Mouse (Mus musculus) hindbrain, embryonic 16.5 days (tissue): ENCODE results near the gene Psmc2. TPM values are rescaled to one million over a fixed set of nuclear protein-coding genes. Genes with fewer than 3 reads are reported as not detected.

ENCODE experiments used
- ATAC-seq: fragments of 200-750 bp; cut with Nextera tagmentation; 2 replicates; pipeline ENCODE4 v1.8.0; 2017; ENCODE audit warnings: moderate TSS enrichment, moderate library complexity
- H3K27ac ChIP-seq: fragments of 300-500 bp; sonication (generic); 2 replicates; pipeline ENCODE4 v1.5.1; 2014; ENCODE audit warnings: low read depth, mild to moderate bottlenecking, control low read depth, low read length, moderate library complexity
- H3K27me3 ChIP-seq: fragments of 300-500 bp; sonication (generic); replicated peaks from 2 replicates; pipeline ENCODE4 v1.6.1; 2014; ENCODE audit warnings: low read length; ENCODE audit not compliant: control insufficient read depth, insufficient read depth
- H3K36me3 ChIP-seq: fragments of 300-500 bp; sonication (generic); 2 replicates; pipeline ENCODE4 v1.6.1; 2014; ENCODE audit warnings: mild to moderate bottlenecking, low read length, moderate library complexity, mixed read lengths; ENCODE audit not compliant: control insufficient read depth, insufficient read depth
- H3K4me1 ChIP-seq: fragments of 300-500 bp; sonication (generic); 2 replicates; pipeline ENCODE4 v1.6.1; 2014; ENCODE audit warnings: low read depth, low read length; ENCODE audit not compliant: control insufficient read depth, insufficient read depth
- H3K4me2 ChIP-seq: fragments of 300-500 bp; sonication (generic); 2 replicates; pipeline ENCODE4 v1.6.1; 2014; ENCODE audit warnings: mild to moderate bottlenecking, low read length, control low read depth, moderate library complexity
- H3K4me3 ChIP-seq: fragments of 300-500 bp; sonication (generic); 2 replicates; pipeline ENCODE4 v1.5.1; 2014; ENCODE audit warnings: mild to moderate bottlenecking, low read length, control low read depth, moderate library complexity
- H3K9ac ChIP-seq: fragments of 300-500 bp; sonication (generic); 2 replicates; pipeline ENCODE4 v1.6.1; 2014; ENCODE audit warnings: low read depth, mild to moderate bottlenecking, control low read depth, low read length, moderate library complexity
- H3K9me3 ChIP-seq: fragments of 300-500 bp; sonication (generic); 2 replicates; pipeline ENCODE4 v1.6.1; 2014; ENCODE audit warnings: mild to moderate bottlenecking, low read length, moderate library complexity; ENCODE audit not compliant: control insufficient read depth
- WGBS: fragments of 180-500 bp; shearing (Covaris S2); extraction: QIAGEN DNeasy Blood & Tissue Kit; methylation state at CpG from one replicate; pipeline ENCODE4 v1.1.7; 2014; 5-methylcytosine and 5-hydroxymethylcytosine counted together
- polyA plus RNA-seq: library from polyadenylated mRNA; unstranded; fragments of >200 nt; fragmentation: Nextera tagmentation; extraction: Ambion mirVana; gene quantifications from 2 replicates; pipeline ENCODE4 v1.2.1, GENCODE M21; 2015

Psmc2 gene
- polyA plus RNA-seq, 1 experiment from 2014 or later, result 187 TPM

- no peaks in the 10 kb centered on the region for H3K36me3 ChIP-seq
- no peaks in the 10 kb centered on the region for H3K9me3 ChIP-seq
- ATAC-seq, result no peak
- no peaks in the 10 kb centered on the region; the same call in 1 of the 2 replicates for H3K27me3 ChIP-seq
- no peak overlapping the region for H3K27ac ChIP-seq
- no peaks in the 10 kb centered on the region for H3K4me1 ChIP-seq
- H3K9ac ChIP-seq, result no peak overlapping the region
- WGBS, result 72% methylated on average over 3 of the region's 3 CpGs
- H3K4me3 ChIP-seq, result no peak overlapping the region
- H3K4me2 ChIP-seq, result no peak overlapping the region
Measured at GRCm38 (mm10) chr5:21831761-21832160, 46.7 kb downstream of the Psmc2 start.

GRCm38 (mm10) chr5:21844676-21845075 lies 59.6 kb downstream of the Psmc2 start:
- Histone ChIP-seq H3K36me3 (no peaks in the 10 kb centered on the region), H3K4me3 (no peak overlapping the region), H3K9ac (no peak overlapping the region), H3K27me3 (no peaks in the 10 kb centered on the region), H3K27ac (no peak overlapping the region), H3K9me3 (no peaks in the 10 kb centered on the region), H3K4me1 (no peaks in the 10 kb centered on the region), H3K4me2 (no peak overlapping the region)
- 76% methylated on average over 4 of the region's 4 CpGs for WGBS
- no peak for ATAC-seq

DNA sequence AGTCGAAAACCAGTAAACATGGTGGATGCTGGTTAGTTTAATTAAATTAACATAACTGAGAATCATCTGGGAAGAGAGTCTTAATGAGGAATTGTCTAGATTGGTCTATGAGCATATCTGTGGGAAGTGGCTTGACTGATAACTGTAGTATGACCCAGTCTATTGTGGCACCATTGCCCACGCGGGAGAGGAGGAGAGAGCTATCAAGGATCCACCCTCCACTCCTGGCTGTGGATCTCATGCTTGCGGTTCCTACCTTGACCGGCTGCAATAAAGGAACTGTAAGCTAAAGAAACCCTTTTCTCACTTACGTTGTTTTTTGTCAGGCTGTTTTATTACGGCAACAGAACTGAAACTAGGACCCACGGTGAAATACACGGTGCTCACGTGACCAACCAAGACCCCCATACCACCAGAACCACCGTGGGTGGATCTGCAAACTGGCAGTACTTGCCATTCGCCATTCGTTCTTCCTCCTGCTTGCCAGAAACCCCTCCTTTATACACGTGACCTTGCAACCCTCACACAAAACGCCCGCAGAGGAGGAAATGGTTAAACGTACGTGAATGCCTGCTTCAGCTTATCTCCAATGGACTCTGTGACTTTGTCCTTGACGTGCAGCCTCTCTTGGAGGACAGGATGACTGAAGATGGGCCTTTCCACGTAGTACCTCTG lies 61.7 kb downstream of the Psmc2 start:
- H3K27me3 ChIP-seq, result no peaks in the 10 kb centered on the region
- no peak for ATAC-seq
- no peak overlapping the region for H3K4me3 ChIP-seq
- 86% methylated on average over 20 of the region's 20 CpGs for WGBS
- H3K9me3 ChIP-seq, result no peaks in the 10 kb centered on the region
- no peak overlapping the region for H3K27ac ChIP-seq
- no peaks in the 10 kb centered on the region for H3K4me1 ChIP-seq
- no peak overlapping the region for H3K9ac ChIP-seq
- H3K36me3 ChIP-seq, result no peaks in the 10 kb centered on the region
- no peak overlapping the region for H3K4me2 ChIP-seq

- no peak overlapping the region for H3K4me2 ChIP-seq
- H3K36me3 ChIP-seq, result no peaks in the 10 kb centered on the region
- H3K4me1 ChIP-seq, result no peaks in the 10 kb centered on the region
- no peaks in the 10 kb centered on the region for H3K9me3 ChIP-seq
- no peaks in the 10 kb centered on the region for H3K27me3 ChIP-seq
- ATAC-seq, result no peak
- WGBS, result 83% methylated on average over 6 of the region's 6 CpGs
- no peak overlapping the region for H3K9ac ChIP-seq
- H3K4me3 ChIP-seq, result no peak overlapping the region
- H3K27ac ChIP-seq, result no peak overlapping the region
Measured at GRCm38 (mm10) chr5:21847438-21847837, 62.4 kb downstream of the Psmc2 start.

DNA sequence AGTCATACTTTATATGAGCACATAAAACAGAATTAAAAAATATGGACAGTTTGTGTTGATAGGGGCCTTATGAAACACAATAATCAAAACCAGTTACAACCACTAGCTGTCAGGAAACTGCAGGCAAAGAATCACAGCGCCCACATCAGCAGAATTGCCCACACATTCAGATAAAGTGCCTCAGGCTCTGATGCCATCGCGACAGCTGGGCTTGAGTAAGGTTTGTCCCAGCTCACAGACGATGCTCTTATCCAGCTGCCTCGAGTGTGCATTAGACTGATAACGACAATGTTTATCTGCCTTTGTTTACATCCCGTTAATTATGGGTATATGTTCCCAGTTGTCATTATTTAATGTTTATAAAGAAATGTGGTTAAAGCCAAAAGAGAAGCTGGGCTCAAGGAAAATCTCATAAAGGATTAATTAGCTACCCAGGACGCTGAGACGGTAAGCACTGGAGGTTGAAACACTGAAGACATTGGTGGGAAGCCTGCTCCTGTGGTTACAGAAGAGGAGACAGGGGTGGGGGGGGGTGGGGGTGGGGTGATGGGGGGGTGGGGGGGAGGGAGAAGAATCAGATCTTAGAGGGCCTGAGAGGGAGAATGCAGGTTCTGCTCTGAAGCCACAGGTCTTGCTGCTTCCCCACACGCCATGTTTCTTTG lies 66.7 kb downstream of the Psmc2 start:
- Histone ChIP-seq H3K4me3 (no peak overlapping the region), H3K9ac (no peak overlapping the region), H3K4me1 (no peaks in the 10 kb centered on the region), H3K9me3 (no peaks in the 10 kb centered on the region), H3K4me2 (no peak overlapping the region), H3K27ac (no peak overlapping the region), H3K27me3 (no peaks in the 10 kb centered on the region), H3K36me3 (no peaks in the 10 kb centered on the region)
- peak; percentile 69 for ATAC-seq
- WGBS, result 55% methylated on average over 10 of the region's 10 CpGs

Other genes with a start within 250 kb of the Psmc2 start
- gene Lrrc17, start 241.7 kb upstream of the Psmc2 start, polyA plus RNA-seq, result 5.7 and 8.5 TPM in 2 replicates
- 0.10 and 0.21 TPM in 2 replicates for gene Fbxl13, start 139.6 kb upstream of the Psmc2 start, polyA plus RNA-seq
- gene Armc10, start 139.5 kb upstream of the Psmc2 start, polyA plus RNA-seq, result 40.5 and 45.3 TPM in 2 replicates
- gene Napepld, start 83.9 kb upstream of the Psmc2 start, polyA plus RNA-seq, result 2.6 and 2.9 TPM in 2 replicates
- gene Pmpcb, start 48.1 kb upstream of the Psmc2 start, polyA plus RNA-seq, result 69.2 and 72.0 TPM in 2 replicates
- gene Dnajc2, start within 50 bp of the Psmc2 start, polyA plus RNA-seq, result 56.6 and 66.3 TPM in 2 replicates
- gene Slc26a5, start 80.3 kb downstream of the Psmc2 start, polyA plus RNA-seq, result 0.15 and 0.29 TPM in 2 replicates